In genomic region chr2:94901580-94901979, GRCm38 (mm10) we compare ENCODE assay signal across 32 mouse cellular contexts.
"Had no signal": no experiment of that assay in that cellular context is flagged by ENCODE, and none has a peak within 500 bp of the region (broad histone marks: within the 10 kb centered on the region; RNA-seq: fewer than 3 reads in every experiment).

No protein-coding gene starts in this region.

- ATAC-seq: inflammation-experienced regulatory T-cells, adult 6 months; intestine, embryonic 15.5 days; intestine, embryonic 16.5 days; intestine, postnatal 0 days had no signal

- H3K27me3 ChIP-seq: heart, embryonic 12.5 days; heart, embryonic 13.5 days; heart, embryonic 15.5 days; hindbrain, embryonic 15.5 days; intestine, embryonic 15.5 days; kidney, embryonic 15.5 days had no signal

- H3K4me1 ChIP-seq: heart, embryonic 10.5 days; heart, embryonic 12.5 days; heart, embryonic 13.5 days; heart, embryonic 15.5 days; hindbrain, embryonic 10.5 days; hindbrain, embryonic 15.5 days; intestine, embryonic 15.5 days; kidney, embryonic 15.5 days had no signal

- H3K9ac ChIP-seq: heart, embryonic 12.5 days; heart, embryonic 13.5 days; heart, embryonic 15.5 days; hindbrain, embryonic 15.5 days; intestine, embryonic 15.5 days; kidney, embryonic 15.5 days had no signal

- DNase-seq: heart, adult 2 months; heart, postnatal 10 days; heart, postnatal 14 days; heart, postnatal 36 days; heart, postnatal 4 days; kidney, adult 11 months; kidney, adult 18-20 months; kidney, adult 2 months; kidney, adult 8-10 months; kidney, adult 9 months; kidney, postnatal 10 days; kidney, postnatal 14 days; kidney, postnatal 25 days; kidney, postnatal 36 days; kidney, postnatal 4 days; layer of hippocampus, adult 9-11 months; layer of hippocampus, postnatal 36 days had no signal

- H3K36me3 ChIP-seq: heart, embryonic 10.5 days; heart, embryonic 12.5 days; heart, embryonic 13.5 days; heart, embryonic 15.5 days; hindbrain, embryonic 10.5 days; hindbrain, embryonic 15.5 days; intestine, embryonic 15.5 days; kidney, embryonic 15.5 days had no signal

- H3K27ac ChIP-seq: heart, adult 2 months; heart, embryonic 10.5 days; heart, embryonic 13.5 days; heart, embryonic 15.5 days; hindbrain, embryonic 10.5 days; hindbrain, embryonic 15.5 days; intestine, embryonic 15.5 days; kidney, embryonic 15.5 days; kidney, postnatal 0 days; layer of hippocampus, adult 2 months; left cerebral cortex, adult 2 months had no signal

- H3K4me3 ChIP-seq: heart, adult 2 months; heart, embryonic 10.5 days; heart, embryonic 12.5 days; heart, embryonic 13.5 days; heart, embryonic 15.5 days; hindbrain, embryonic 10.5 days; hindbrain, embryonic 15.5 days; intestine, embryonic 15.5 days; kidney, embryonic 15.5 days; layer of hippocampus, adult 2 months; left cerebral cortex, adult 2 months had no signal

- H3K4me2 ChIP-seq: heart, embryonic 11.5 days; heart, embryonic 12.5 days; heart, embryonic 13.5 days; heart, embryonic 15.5 days; hindbrain, embryonic 15.5 days; intestine, embryonic 15.5 days; kidney, embryonic 15.5 days had no signal

- H3K9me3 ChIP-seq: heart, embryonic 10.5 days; heart, embryonic 12.5 days; heart, embryonic 13.5 days; heart, embryonic 15.5 days; hindbrain, embryonic 10.5 days; hindbrain, embryonic 15.5 days; intestine, embryonic 15.5 days; kidney, embryonic 15.5 days had no signal
